ENCODE assay signal across 23 mouse cellular contexts in the genomic region with DNA sequence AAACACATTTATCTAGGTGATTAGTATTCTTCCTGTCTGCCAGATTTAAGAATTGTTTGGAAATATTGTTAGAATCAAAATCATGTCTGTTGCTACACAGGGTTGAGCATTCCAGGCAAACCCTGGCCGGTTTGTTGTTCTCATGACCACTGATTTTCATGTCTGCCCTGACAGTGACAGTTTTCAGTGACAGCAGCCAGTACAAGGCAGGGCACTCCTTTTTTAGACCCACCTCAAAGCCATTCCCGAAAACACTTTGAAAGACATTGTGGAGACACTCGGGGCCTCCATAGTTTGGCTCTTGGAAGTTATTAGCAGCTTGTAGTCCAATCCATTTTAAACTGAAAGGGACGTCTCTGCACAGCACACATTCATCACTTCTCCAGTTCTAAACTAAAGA. TPM values are rescaled to one million over a fixed set of nuclear protein-coding genes. Genes with fewer than 3 reads are reported as not detected.
DNase-seq lines count a peak whose midpoint lies in the region; ATAC-seq and TF ChIP-seq lines count a peak whose summit lies in the region.
"Had no signal": no experiment of that assay in that cellular context is flagged by ENCODE, and none has a peak within 500 bp of the region (broad histone marks: within the 10 kb centered on the region; RNA-seq: fewer than 3 reads in every experiment).

No protein-coding gene starts in this region.

- no peaks in the 10 kb centered on the region for H3K9me3 ChIP-seq in heart, embryonic 10.5 days
- H3K9me3 ChIP-seq in lung, embryonic 16.5 days (ENCODE audit: control insufficient read depth, low read length) = no peaks in the 10 kb centered on the region
- H3K9me3 ChIP-seq in stomach, postnatal 0 days (ENCODE audit: control insufficient read depth, low read length) = no peaks in the 10 kb centered on the region
- H3K9me3 ChIP-seq: embryonic facial prominence, embryonic 12.5 days; hindbrain, embryonic 12.5 days had no signal

- H3K4me1 ChIP-seq in heart, embryonic 10.5 days = peaks cover 17% of the 10 kb centered on the region; the same call in 1 of the 2 replicates
- H3K4me1 ChIP-seq in lung, embryonic 16.5 days (replicated peaks; ENCODE audit: control insufficient read depth, insufficient read depth, low read length) = peaks cover 15% of the 10 kb centered on the region
- no peaks in the 10 kb centered on the region for H3K4me1 ChIP-seq in stomach, postnatal 0 days (replicated peaks; ENCODE audit: control insufficient read depth, insufficient read depth)

- H3K27ac ChIP-seq in heart, embryonic 10.5 days = 0 out of 2 replicates have a peak overlapping the region, but pooled peaks have one; percentile 29
- H3K27ac ChIP-seq in lung, embryonic 16.5 days (ENCODE audit: low read length) = peak overlapping the region; percentile 48
- H3K27ac ChIP-seq in stomach, postnatal 0 days (replicated peaks) = 0 out of 2 replicates have a peak overlapping the region, but pooled peaks have one; percentile 37
- H3K27ac ChIP-seq: embryonic facial prominence, embryonic 12.5 days; hindbrain, embryonic 12.5 days had no signal

- no peak for TF ChIP-seq CTCF in stomach, postnatal 0 days (IDR thresholded peaks at IDR 0.05; ENCODE audit: low read depth)

- ATAC-seq in lung, embryonic 16.5 days (ENCODE audit: low read depth) = peak; percentile 23; the same call in 1 of the 2 replicates
- no peak for ATAC-seq in stomach, postnatal 0 days (ENCODE audit: low FRiP score, low TSS enrichment)
- ATAC-seq: forebrain, embryonic 14.5 days; inflammation-experienced regulatory T-cells, adult 6 months; Patski had no signal

- H3K4me3 ChIP-seq in heart, embryonic 10.5 days = 0 out of 2 replicates have a peak overlapping the region, but pooled peaks have one; percentile 5
- H3K4me3 ChIP-seq in lung, embryonic 16.5 days (ENCODE audit: low read length) = no peak overlapping the region
- H3K4me3 ChIP-seq in stomach, postnatal 0 days (ENCODE audit: low read depth, low read length) = no peak overlapping the region
- H3K4me3 ChIP-seq: embryonic facial prominence, embryonic 12.5 days; erythroblast, embryonic 14.5 days; hindbrain, embryonic 12.5 days had no signal

- peak; percentile 26 for DNase-seq in adrenal gland, postnatal 10 days
- no peak for DNase-seq in adrenal gland, adult (ENCODE audit: inconsistent age in 2 of 2, low spot score in 1 of 2)
- DNase-seq in heart, embryonic 10.5 days (ENCODE audit: low spot score) = no peak
- no peak for DNase-seq in heart, postnatal 36 days
- no peak for DNase-seq in lung, postnatal 14 days
- DNase-seq in stomach, postnatal 0 days (ENCODE audit: low spot score) = no peak
- DNase-seq in cerebellum, postnatal 10 days = no peak
- DNase-seq: cerebellum, adult 9-10 months; gastrocnemius, postnatal 36 days; kidney, adult 2 months; kidney, postnatal 14 days; layer of hippocampus, adult 9-11 months; right cerebral cortex, postnatal 14 days; spleen, adult 18-20 months; thymus, postnatal 4 days had no signal

- H3K9ac ChIP-seq in lung, embryonic 16.5 days (ENCODE audit: low read length) = no peak overlapping the region
- H3K9ac ChIP-seq in stomach, postnatal 0 days (ENCODE audit: low read length) = no peak overlapping the region
- H3K9ac ChIP-seq: embryonic facial prominence, embryonic 12.5 days; hindbrain, embryonic 12.5 days had no signal

- H3K36me3 ChIP-seq in heart, embryonic 10.5 days = no peaks in the 10 kb centered on the region; the same call in 1 of the 2 replicates
- H3K36me3 ChIP-seq in lung, embryonic 16.5 days (ENCODE audit: control insufficient read depth, insufficient read depth, low read length) = no peaks in the 10 kb centered on the region
- H3K36me3 ChIP-seq in stomach, postnatal 0 days (ENCODE audit: control insufficient read depth, insufficient read depth, low read length) = no peaks in the 10 kb centered on the region
- H3K36me3 ChIP-seq: embryonic facial prominence, embryonic 12.5 days; hindbrain, embryonic 12.5 days had no signal

- H3K4me2 ChIP-seq in lung, embryonic 16.5 days (ENCODE audit: low read depth, low read length) = no peak overlapping the region
- no peak overlapping the region for H3K4me2 ChIP-seq in stomach, postnatal 0 days (replicated peaks; ENCODE audit: low read depth)
- H3K4me2 ChIP-seq: embryonic facial prominence, embryonic 12.5 days; hindbrain, embryonic 12.5 days had no signal

- no peaks in the 10 kb centered on the region for H3K27me3 ChIP-seq in heart, embryonic 10.5 days (ENCODE audit: insufficient read depth, poor library complexity, severe bottlenecking)
- H3K27me3 ChIP-seq in lung, embryonic 16.5 days (ENCODE audit: control insufficient read depth, insufficient read depth, low read depth, low read length) = no peaks in the 10 kb centered on the region
- H3K27me3 ChIP-seq in stomach, postnatal 0 days (ENCODE audit: control insufficient read depth, insufficient read depth, low read length) = no peaks in the 10 kb centered on the region
- H3K27me3 ChIP-seq: embryonic facial prominence, embryonic 12.5 days; hindbrain, embryonic 12.5 days; Patski had no signal

- TF ChIP-seq EP300 in stomach, postnatal 0 days (optimal IDR thresholded peaks at IDR 0.05) = no peak

- intact Hi-C loops in heart, postnatal 36 days (cut with DNase I) = no loop called here

- WGBS in heart, embryonic 10.5 days = 46% methylated on average over 4 of the region's 4 CpGs
- 51% methylated on average over 4 of the region's 4 CpGs for WGBS in lung, embryonic 16.5 days
- 49% methylated on average over 4 of the region's 4 CpGs for WGBS in stomach, postnatal 0 days

RNA-seq across cellular contexts. Expression of gene E130114P18Rik, which starts 36.1 kb away (rescaled TPM):
- under 1 TPM; 0.48 to 0.69 TPM for total RNA-seq in adrenal gland, postnatal 10 days (2021)
- 0.33 and 1.1 TPM in 2 replicates for polyA plus RNA-seq in heart, embryonic 10.5 days (2016; fragmentation: Nextera tagmentation; extraction: Ambion mirVana)
- total RNA-seq in heart, postnatal 36 days (2021) = under 1 TPM in 1 of 2 experiments, not detected in 1; 0.28 TPM
- 0.79 and 0.85 TPM in 2 replicates for polyA plus RNA-seq in lung, embryonic 16.5 days (2015; fragmentation: Nextera tagmentation; extraction: Ambion mirVana)
- polyA plus RNA-seq in stomach, postnatal 0 days (2015; fragmentation: Nextera tagmentation; extraction: Ambion mirVana) = 1.2 and 1.9 TPM in 2 replicates
- total RNA-seq: neutrophil, adult 5-6 weeks had no signal
- polyA plus RNA-seq: erythroblast, embryonic 14.5 days; inflammation-experienced regulatory T-cells, adult 6 months had no signal

RNA-seq across cellular contexts. Expression of gene Nfia, which starts 41.5 kb away (rescaled TPM):
- 100 to 1,000 TPM; 212 to 228 TPM for total RNA-seq in adrenal gland, postnatal 10 days (2021)
- polyA plus RNA-seq in heart, embryonic 10.5 days (2016; fragmentation: Nextera tagmentation; extraction: Ambion mirVana) = 14.4 and 19.6 TPM in 2 replicates
- total RNA-seq in heart, postnatal 36 days (2021) = 100 to 1,000 TPM; 128 to 149 TPM
- 48.3 and 52.9 TPM in 2 replicates for polyA plus RNA-seq in lung, embryonic 16.5 days (2015; fragmentation: Nextera tagmentation; extraction: Ambion mirVana)
- polyA plus RNA-seq in stomach, postnatal 0 days (2015; fragmentation: Nextera tagmentation; extraction: Ambion mirVana) = 24.7 and 26.0 TPM in 2 replicates
